Mouse (Mus musculus) liver, embryonic 16.5 days (tissue): ENCODE results near the gene Ehmt2. TPM values are rescaled to one million over a fixed set of nuclear protein-coding genes. Genes with fewer than 3 reads are reported as not detected.
"Not testable (repeated sequence)": the region's sequence is repeated elsewhere in the genome, so short reads cannot be mapped to it uniquely, and the experiment has no call there.

Experiments used
- ATAC-seq: fragments of 200-750 bp; cut with Nextera tagmentation; 2 replicates; pipeline ENCODE4 v1.8.0; 2017; ENCODE audit warnings: low read depth, mild to moderate bottlenecking, moderate number of reproducible peaks, moderate library complexity
- H3K27ac ChIP-seq: fragments of 300-500 bp; sonication (generic); 2 replicates; pipeline ENCODE4 v1.5.1; 2014; ENCODE audit warnings: mild to moderate bottlenecking, low read length
- H3K27me3 ChIP-seq: fragments of 300-500 bp; sonication (generic); 2 replicates; pipeline ENCODE4 v1.6.1; 2014; ENCODE audit warnings: low read depth, low read length, mixed read lengths; ENCODE audit not compliant: control insufficient read depth, insufficient read depth
- H3K36me3 ChIP-seq: fragments of 300-500 bp; sonication (generic); 2 replicates; pipeline ENCODE4 v1.6.1; 2014; ENCODE audit warnings: mild to moderate bottlenecking; ENCODE audit not compliant: control insufficient read depth, insufficient read depth
- H3K4me1 ChIP-seq: fragments of 300-500 bp; sonication (generic); 2 replicates; pipeline ENCODE4 v1.6.1; 2014; ENCODE audit warnings: low read depth, low read length, mixed read lengths; ENCODE audit not compliant: control insufficient read depth
- H3K4me2 ChIP-seq: fragments of 300-500 bp; sonication (generic); 2 replicates; pipeline ENCODE4 v1.6.1; 2014; ENCODE audit warnings: low read depth, low read length, mixed read lengths
- H3K4me3 ChIP-seq: fragments of 300-500 bp; sonication (generic); 2 replicates; pipeline ENCODE4 v1.5.1; 2014; ENCODE audit warnings: low read depth, mild to moderate bottlenecking, low read length
- H3K9ac ChIP-seq: fragments of 300-500 bp; sonication (generic); 2 replicates; pipeline ENCODE4 v1.6.1; 2014; ENCODE audit warnings: low read depth, low read length
- H3K9me3 ChIP-seq: fragments of 300-500 bp; sonication (generic); replicated peaks from 2 replicates; pipeline ENCODE4 v1.6.1; 2016; ENCODE audit warnings: low read length; ENCODE audit not compliant: control insufficient read depth
- WGBS: fragments of 180-500 bp; shearing (Covaris S2); extraction: QIAGEN DNeasy Blood & Tissue Kit; methylation state at CpG from one replicate; pipeline ENCODE4 v1.1.7; 2014; ENCODE audit not compliant: insufficient replicate concordance; 5-methylcytosine and 5-hydroxymethylcytosine counted together
- polyA plus RNA-seq: library from polyadenylated mRNA; unstranded; fragments of >200 nt; fragmentation: Nextera tagmentation; extraction: Ambion mirVana; gene quantifications from 2 replicates; pipeline ENCODE4 v1.2.1, GENCODE M21; 2015

The Ehmt2 gene
- polyA plus RNA-seq, 1 experiment from 2014 or later: 15.2 TPM

GRCm38 (mm10) chr17:34943128-34943815 lies 45.0 kb downstream of the Ehmt2 start:
- ATAC-seq: no peak
- no peaks in the 10 kb centered on the region for H3K9me3 ChIP-seq
- H3K4me2 ChIP-seq: no peak overlapping the region
- H3K27ac ChIP-seq: no peak overlapping the region
- no peaks in the 10 kb centered on the region for H3K36me3 ChIP-seq
- no peak overlapping the region for H3K9ac ChIP-seq
- H3K4me3 ChIP-seq: no peak overlapping the region
- WGBS: 77% methylated on average over 4 of the region's 4 CpGs
- no peaks in the 10 kb centered on the region for H3K27me3 ChIP-seq
- peaks cover 6% of the 10 kb centered on the region for H3K4me1 ChIP-seq

DNA sequence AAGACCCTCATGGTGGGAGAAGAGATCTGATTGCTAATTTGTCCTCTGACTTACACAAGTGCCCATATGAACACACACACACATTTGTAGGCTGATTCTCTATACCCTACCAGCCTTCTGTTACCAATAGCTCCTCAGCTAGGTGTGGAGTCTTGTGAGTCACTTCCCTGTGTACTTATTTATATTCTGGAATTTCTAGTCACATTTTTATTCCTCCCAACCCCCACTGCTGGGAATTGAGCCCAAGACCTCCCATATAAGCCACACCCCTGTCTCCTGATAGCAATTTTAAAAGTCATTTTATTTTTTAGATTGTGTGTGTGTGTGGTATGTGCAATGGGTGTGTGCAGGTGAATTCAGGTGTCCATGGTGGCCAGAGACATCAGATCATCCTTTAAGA lies 46.1 kb downstream of the Ehmt2 start:
- Histone ChIP-seq H3K4me1 (peaks cover 8% of the 10 kb centered on the region), H3K4me2 (no peak overlapping the region), H3K36me3 (no peaks in the 10 kb centered on the region), H3K4me3 (no peak overlapping the region), H3K9ac (no peak overlapping the region), H3K27ac (no peak overlapping the region), H3K9me3 (no peaks in the 10 kb centered on the region), H3K27me3 (no peaks in the 10 kb centered on the region)
- ATAC-seq: no peak

- WGBS: 66% methylated on average over 5 of the region's 5 CpGs
- Histone ChIP-seq H3K4me3 (no peak overlapping the region), H3K4me2 (no peak overlapping the region), H3K4me1 (peaks cover 12% of the 10 kb centered on the region), H3K9ac (no peak overlapping the region), H3K9me3 (no peaks in the 10 kb centered on the region), H3K27ac (no peak overlapping the region), H3K36me3 (0 out of 2 replicates have a peak, but pooled peaks cover 3% of the 10 kb centered on the region), H3K27me3 (no peaks in the 10 kb centered on the region)
- ATAC-seq: no peak
Observed at GRCm38 (mm10) chr17:34946486-34947140, 48.3 kb downstream of the Ehmt2 start.

GRCm38 (mm10) chr17:34947606-34948005 lies 49.3 kb downstream of the Ehmt2 start:
- ATAC-seq: no peak
- H3K4me2 ChIP-seq: no peak overlapping the region
- 0 out of 2 replicates have a peak, but pooled peaks cover 3% of the 10 kb centered on the region for H3K36me3 ChIP-seq
- no peaks in the 10 kb centered on the region for H3K9me3 ChIP-seq
- no peak overlapping the region for H3K9ac ChIP-seq
- peaks cover 14% of the 10 kb centered on the region for H3K4me1 ChIP-seq
- 24% methylated on average over 8 of the region's 8 CpGs for WGBS
- no peak overlapping the region for H3K4me3 ChIP-seq
- H3K27me3 ChIP-seq: no peaks in the 10 kb centered on the region
- no peak overlapping the region for H3K27ac ChIP-seq

DNA sequence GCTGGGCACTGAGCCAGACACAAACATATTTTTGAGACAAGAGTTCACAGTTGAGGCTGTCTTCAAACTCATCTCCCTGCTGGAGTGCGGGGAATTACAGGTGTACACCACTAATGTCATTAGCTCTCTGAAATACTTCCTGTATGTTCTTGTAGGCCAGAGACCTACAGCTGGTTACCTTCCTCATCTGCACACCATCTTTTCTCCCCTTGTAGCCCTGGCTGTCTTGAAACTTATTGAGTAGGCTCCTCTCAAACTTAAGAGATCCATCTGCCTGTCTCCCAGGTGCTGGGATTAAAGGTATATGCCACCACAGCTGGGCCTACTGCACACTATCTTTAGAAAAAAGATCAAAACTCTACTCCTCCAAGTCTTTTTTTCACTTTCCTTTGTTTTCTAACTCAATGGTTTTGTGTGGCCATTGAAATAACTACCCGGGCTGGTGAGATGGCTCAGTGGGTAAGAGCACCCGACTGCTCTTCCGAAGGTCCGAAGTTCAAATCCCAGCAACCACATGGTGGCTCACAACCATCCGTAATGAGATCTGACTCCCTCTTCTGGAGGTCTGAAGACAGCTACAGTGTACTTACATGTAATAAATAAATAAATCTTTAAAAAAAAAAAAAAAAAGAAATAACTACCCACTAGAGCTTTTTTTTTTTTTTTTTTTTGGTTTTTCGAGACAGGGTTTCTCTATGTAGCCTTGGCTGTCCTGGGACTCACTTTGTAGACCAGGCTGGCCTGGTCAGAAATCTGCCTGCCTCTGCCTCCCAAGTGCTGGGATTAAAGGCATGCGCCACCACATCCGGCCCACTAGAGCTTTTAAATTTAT lies 50.7 kb downstream of the Ehmt2 start:
- not testable (repeated sequence) for H3K9me3 ChIP-seq
- H3K27ac ChIP-seq: 0 out of 2 replicates have a peak overlapping the region, but pooled peaks have one; percentile 22
- WGBS: 41% methylated on average over 9 of the region's 9 CpGs

GRCm38 (mm10) chr17:34949553-34949969 lies 51.3 kb downstream of the Ehmt2 start:
- peaks cover 14% of the 10 kb centered on the region for H3K4me1 ChIP-seq
- no peaks in the 10 kb centered on the region for H3K9me3 ChIP-seq
- no peak for ATAC-seq
- H3K4me2 ChIP-seq: no peak overlapping the region
- H3K36me3 ChIP-seq: 0 out of 2 replicates have a peak, but pooled peaks cover 3% of the 10 kb centered on the region
- no peak overlapping the region for H3K9ac ChIP-seq
- WGBS: 21% methylated on average over 4 of the region's 4 CpGs
- no peak overlapping the region for H3K4me3 ChIP-seq
- H3K27me3 ChIP-seq: no peaks in the 10 kb centered on the region
- no peak overlapping the region for H3K27ac ChIP-seq

More for the DNA sequence above, 50.7 kb downstream of the Ehmt2 start:
- not testable (repeated sequence) for H3K4me2 ChIP-seq, H3K36me3 ChIP-seq, ATAC-seq, H3K9ac ChIP-seq, H3K4me3 ChIP-seq, H3K27me3 ChIP-seq
- peaks cover 14% of the 10 kb centered on the region for H3K4me1 ChIP-seq

GRCm38 (mm10) chr17:34950514-34951455 lies 52.5 kb downstream of the Ehmt2 start:
- no peak for ATAC-seq
- Histone ChIP-seq H3K27me3 (no peaks in the 10 kb centered on the region; the same call in 1 of the 2 replicates), H3K27ac (peak overlapping the region; percentile 81), H3K9ac (peak overlapping the region; percentile 88), H3K4me1 (peaks cover 14% of the 10 kb centered on the region), H3K9me3 (no peaks in the 10 kb centered on the region), H3K4me3 (peak overlapping the region; percentile 87), H3K4me2 (peak overlapping the region; percentile 90), H3K36me3 (0 out of 2 replicates have a peak, but pooled peaks cover 3% of the 10 kb centered on the region)
- WGBS: 13% methylated on average over 10 of the region's 10 CpGs
